Mouse (Mus musculus) c-Kit-positive CD71-positive TER-119-positive erythroid progenitor cells, embryonic 14.5 days (primary cell): ENCODE results near the gene Rtel1.
A peak's percentile ranks its signal among the peaks of the same experiment; 100 is the strongest.

Experiments used
- DNase-seq: peaks from one replicate; pipeline ENCODE4 v3.0.0-alpha.2; 2013; ENCODE audit warnings: low spot score

The Rtel1 gene

DNA sequence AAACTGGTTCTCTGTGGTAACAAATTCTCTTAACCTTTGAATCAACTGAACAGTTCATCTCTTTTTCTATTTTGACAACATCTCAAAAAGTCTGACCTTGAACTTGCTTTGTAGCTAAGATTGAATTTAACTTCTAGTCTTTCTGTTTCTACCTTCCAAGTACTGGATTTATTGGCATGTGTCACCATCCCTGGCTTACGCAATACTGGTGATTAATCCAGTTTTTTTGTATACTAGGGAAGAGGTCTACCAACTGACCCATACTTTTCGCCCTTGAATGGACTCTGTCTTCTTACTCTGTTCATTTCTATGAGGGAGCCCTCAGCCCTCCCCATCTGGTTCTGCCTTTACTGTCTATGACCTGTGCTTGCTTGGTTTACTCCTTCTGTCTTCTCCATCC lies 6.6 kb downstream of the Rtel1 start:
- DNase-seq = no peak

DNA sequence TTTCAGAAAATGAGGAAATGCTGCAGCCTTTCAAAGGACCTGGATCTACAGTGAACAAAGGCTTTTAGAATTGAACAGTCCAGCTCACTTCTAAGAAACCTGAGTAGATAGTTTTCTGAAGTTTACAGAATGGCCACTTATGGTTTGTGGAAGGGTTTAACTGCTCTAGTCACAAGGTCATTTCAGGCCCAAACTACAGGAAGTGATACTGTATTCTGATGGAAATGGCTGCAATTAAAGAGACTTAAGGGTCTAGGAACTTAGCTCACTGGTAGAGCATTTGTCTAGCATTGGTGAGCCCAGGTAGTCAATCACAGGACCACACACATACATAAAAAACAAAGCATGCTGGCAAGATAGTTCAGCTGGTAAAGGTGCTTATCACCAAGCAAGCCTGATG lies 13.0 kb downstream of the Rtel1 start:
- no peak for DNase-seq

GRCm38 (mm10) chr2:181334023-181334422 lies 14.5 kb downstream of the Rtel1 start:
- peak; percentile 65 for DNase-seq

GRCm38 (mm10) chr2:181340426-181340825 lies 20.9 kb downstream of the Rtel1 start:
- no peak for DNase-seq

GRCm38 (mm10) chr2:181342766-181343165 lies 23.2 kb downstream of the Rtel1 start:
- no peak for DNase-seq

DNA sequence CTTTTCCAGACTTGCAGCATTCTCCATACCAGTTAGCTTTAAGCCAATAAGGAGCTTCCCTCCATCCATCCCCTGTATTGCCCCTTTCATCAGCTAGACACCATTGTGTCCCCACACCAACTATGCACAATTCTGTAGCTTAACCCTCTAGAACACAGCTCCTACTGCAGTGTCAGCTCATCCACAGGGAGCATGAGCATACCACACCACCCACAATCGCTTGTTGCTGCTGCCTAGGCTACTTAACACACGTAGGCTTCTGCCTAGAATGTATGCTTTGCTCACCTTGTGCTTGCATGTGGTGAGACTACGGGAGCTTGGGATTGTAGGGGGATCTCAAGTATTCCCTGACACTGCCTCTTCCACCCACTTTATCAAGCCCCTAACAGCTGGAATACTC lies 37.2 kb downstream of the Rtel1 start:
- DNase-seq = no peak

DNA sequence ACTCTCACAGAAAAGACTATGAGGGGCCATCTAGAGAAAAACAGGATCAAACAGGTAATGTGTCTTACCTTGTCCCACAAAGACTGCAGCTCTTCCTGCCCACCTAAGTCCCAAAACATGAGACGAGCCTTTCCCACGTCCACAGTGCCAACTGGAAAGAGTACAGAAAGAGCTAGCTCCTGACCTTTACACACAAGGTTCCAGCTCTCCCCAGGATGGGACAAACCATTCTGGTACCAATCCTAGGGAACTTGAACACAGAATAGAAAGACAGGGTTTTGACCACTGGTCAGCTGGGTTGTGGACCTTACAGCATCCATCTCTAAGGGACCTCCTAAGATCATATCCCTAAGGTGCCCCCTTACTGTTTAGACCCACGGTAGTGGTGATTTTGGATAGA lies 44.4 kb downstream of the Rtel1 start:
- no peak for DNase-seq

DNA sequence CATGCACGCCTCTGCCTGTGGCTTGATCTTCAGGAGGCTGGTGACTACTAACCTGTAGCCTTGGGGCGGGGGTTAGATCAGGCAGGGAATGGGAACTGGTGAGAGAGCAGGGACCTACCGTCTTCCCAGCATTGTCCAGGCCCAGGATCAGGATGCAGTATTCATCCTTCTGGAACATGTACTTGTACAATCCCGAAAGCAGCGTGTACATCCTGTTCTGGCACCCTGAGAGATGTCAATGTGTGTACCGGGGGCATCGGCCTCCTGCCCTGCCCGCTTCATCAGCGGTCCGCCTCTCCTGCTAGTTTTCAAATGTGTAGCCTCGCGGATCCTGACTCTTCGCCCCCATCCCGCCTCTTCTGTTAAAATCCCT lies 44.9 kb downstream of the Rtel1 start:
- no peak for DNase-seq

GRCm38 (mm10) chr2:181364860-181365596 lies 45.5 kb downstream of the Rtel1 start, which contains the start of the genes Zgpat and Arfrp1:
Gene Zgpat (plus strand): TSS chr2:181364928.
Gene Arfrp1 (minus strand): TSS chr2:181365404.
- peak; percentile 76 for DNase-seq

DNA sequence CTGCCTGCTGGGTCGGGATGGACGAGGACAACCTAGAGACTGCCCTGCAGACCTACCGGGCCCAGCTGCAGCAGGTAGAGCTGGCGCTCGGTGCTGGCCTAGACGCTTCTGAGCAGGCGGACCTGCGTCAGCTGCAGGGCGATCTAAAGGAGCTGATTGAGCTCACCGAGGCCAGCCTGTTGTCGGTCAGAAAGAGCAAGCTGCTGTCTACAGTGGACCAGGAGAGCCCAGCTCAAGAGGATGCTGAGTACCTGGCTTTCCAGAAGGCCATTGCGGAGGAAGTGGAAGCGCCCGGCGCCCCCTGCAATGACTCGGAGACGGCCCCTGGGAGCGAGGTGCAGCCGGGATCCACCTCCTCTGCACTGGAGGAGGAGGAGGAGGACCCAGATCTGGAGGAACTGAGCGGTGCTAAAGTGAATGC lies 46.1 kb downstream of the Rtel1 start:
- DNase-seq = peak; percentile 42

GRCm38 (mm10) chr2:181370001-181370400 lies 50.5 kb downstream of the Rtel1 start:
- DNase-seq = no peak

DNA sequence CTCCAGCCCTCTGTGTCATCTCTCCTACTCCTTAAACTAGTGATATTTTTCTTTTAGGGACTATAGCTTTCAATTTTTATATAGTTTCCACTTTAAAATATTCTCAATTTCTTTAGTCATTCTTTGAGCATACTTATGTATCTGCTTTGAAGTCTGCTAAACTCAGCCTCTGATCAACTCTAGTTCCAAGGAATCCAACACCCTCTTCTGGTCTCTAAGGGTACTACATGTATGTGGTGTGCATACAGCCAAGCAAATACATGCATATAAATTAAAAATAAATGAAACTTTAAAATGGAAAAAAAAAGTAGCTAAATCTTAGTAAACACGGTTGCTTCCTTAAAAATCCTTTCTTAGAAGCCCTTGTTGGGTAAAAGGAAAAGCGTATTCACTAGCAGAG lies 56.2 kb downstream of the Rtel1 start:
- peak; percentile 66 for DNase-seq

DNA sequence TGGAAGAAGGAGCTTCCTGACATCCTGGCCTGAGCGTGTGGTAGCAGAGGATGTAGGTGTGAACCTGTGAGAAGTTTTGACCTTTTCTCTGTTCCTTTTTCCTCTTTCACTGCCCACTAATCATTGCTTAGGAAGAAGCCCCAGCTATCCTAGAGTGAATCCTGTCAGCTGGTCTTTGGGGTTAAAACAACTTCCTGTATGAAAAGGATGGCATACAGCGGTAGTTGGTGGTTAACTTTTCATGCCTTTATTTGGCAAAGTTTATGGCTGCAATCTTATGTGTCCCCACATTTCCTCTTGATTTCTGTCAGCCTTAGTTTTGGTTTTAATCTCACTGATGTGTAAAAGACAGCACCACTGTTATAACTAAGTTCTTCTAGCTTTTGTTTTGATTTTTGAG lies 57.7 kb downstream of the Rtel1 start:
- DNase-seq = no peak

DNA sequence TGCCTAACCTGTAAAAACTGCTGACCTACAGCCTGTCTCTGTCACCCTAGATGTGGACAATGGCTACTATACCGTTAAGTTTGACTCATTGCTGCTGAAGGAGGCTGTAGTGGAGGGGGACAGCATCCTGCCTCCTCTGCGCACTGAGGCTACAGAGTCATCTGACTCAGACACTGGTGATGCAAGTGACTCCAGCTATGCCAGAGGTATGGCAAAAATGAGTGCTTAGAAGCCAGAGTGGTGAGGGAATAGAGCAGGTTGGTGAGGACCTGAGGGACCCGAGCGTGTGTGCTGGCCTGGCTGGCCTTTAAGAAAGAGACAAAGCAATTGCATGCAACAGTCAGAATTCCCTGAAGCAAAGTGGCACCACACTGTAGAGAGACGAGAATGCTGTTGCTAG lies 59.2 kb downstream of the Rtel1 start:
- no peak for DNase-seq

GRCm38 (mm10) chr2:181379778-181380177 lies 60.2 kb downstream of the Rtel1 start, which contains the start of gene Lime1:
Gene Lime1 (plus strand): TSS chr2:181380078.
- no peak for DNase-seq

GRCm38 (mm10) chr2:181380251-181380650 lies 60.7 kb downstream of the Rtel1 start:
- no peak for DNase-seq

DNA sequence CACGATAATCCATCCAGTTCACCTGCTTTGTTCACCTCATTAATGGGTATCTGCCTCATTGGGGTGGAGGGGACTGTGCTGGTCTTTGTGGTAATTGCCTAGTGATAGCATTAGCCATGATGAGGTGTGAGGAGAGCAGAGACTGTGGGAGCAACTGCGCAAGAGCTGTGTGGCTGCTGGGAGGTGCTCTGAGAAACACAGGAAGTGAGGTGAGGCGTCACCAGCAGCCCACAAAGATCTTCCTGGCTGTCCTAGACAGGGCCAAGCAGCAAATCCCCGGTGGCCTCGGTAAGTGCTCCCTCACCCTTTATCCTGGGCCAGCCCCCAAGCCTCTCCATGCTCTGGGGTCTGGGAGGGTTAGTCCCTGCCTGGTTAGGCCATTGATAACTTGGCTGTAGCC lies 61.6 kb downstream of the Rtel1 start:
- DNase-seq = no peak

- no peak for DNase-seq
Measured at GRCm38 (mm10) chr2:181381631-181382306, 62.2 kb downstream of the Rtel1 start.

DNA sequence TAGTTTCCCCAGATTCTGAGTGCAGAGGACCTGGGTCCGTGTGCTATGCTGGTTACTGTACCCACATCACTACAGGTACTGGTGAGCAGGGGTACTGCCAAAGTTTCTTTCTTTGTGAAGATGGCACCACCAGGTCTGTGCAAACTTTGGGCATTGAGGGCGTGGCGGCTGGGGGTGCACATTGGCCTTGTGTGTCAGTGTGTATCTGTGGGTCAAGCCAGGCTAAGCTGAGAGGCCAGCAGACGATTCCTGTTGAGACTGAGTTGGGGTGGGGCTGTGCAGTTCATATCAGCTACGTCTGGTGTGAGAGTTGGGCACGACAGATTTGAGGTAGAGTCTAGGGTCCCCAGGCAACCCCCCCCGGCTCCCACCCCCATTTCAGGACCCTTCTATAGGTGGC lies 64.9 kb downstream of the Rtel1 start:
- no peak for DNase-seq

DNA sequence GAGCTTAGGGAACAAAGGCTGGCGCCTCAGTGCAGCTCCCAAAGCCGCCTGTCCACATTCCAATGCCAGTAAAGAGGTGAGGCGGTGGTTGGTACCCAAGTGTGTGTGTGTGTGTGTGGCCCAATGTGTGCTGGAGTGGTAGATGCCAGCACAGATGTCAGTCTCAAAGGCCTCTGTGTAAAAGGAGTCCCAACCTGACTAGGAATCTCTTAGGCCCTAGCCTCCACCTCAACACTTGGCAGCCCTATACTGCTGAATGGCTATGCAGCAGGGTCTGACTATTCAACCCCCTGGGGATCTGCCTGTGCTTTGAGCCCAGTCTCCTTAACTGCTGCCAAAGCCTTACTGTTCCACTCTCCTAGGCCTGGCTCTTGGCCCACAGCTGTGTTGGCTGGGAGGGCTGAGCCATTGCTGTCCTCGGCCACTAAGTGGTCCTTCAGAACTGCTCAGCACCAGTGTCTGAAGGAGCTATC lies 65.4 kb downstream of the Rtel1 start:
- DNase-seq = no peak

GRCm38 (mm10) chr2:181385885-181386284 lies 66.3 kb downstream of the Rtel1 start:
- no peak for DNase-seq

DNA sequence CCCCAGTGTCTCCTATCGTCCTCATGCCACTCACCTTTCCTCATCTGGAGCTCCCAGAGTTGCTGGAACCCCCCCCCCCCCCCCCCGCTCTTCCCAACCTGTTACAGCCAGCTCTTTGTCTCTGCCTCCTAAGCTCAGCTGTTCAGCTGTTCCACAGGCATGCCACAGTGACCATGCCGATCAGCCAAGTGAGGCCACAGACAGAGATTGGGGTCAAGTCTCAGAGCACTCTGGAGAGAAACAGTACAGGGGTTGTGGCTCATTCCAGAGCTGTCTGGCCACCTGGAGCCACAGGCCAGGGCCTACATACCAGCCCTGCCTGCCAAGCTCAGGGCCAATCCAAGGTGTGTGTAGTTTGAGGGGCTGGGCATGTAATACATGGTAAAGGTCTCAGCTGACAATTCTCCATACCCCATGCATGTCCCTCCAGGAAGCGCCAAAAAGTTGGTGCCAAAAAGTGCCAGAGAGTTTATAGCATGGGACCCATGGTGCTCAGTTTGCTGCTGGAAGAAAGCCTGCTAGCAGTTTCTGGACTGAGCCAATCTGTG lies 67.2 kb downstream of the Rtel1 start:
- no peak for DNase-seq
